Mouse (Mus musculus): ENCODE data around the gene S1pr5. TPM values are rescaled to one million over a fixed set of nuclear protein-coding genes. Genes with fewer than 3 reads are reported as not detected.

The S1pr5 gene
- polyA plus RNA-seq, 1 experiment from 2014 or later = 0.73 TPM

- Histone ChIP-seq H3K4me2 (replicated peaks; ENCODE audit: low read depth, low read length) (peak overlapping the region; percentile 68), H3K27ac (ENCODE audit: low read depth, low read length) (no peak overlapping the region), H3K27me3 (ENCODE audit: control insufficient read depth, insufficient read depth, low read length) (peaks cover 5% of the 10 kb centered on the region), H3K4me1 (replicated peaks; ENCODE audit: control insufficient read depth, insufficient read depth, low read length) (peaks cover 7% of the 10 kb centered on the region), H3K36me3 (ENCODE audit: control insufficient read depth, insufficient read depth, low read length) (0 out of 2 replicates have a peak, but pooled peaks cover 2% of the 10 kb centered on the region), H3K9me3 (ENCODE audit: control insufficient read depth, low read length) (no peaks in the 10 kb centered on the region), H3K9ac (ENCODE audit: low read depth, low read length) (peak overlapping the region; percentile 98), H3K4me3 (ENCODE audit: low read depth, low read length) (peak overlapping the region; percentile 91)
- 20% methylated on average over 19 of the region's 19 CpGs for WGBS
- DNase-seq (ENCODE audit: low spot score) (peak; percentile 48), ATAC-seq (ENCODE audit: low FRiP score) (0 out of 2 replicates have a peak, but pooled peaks have one; percentile 37)
Measured at GRCm38 (mm10) chr9:21237368-21238003, 10.8 kb downstream of the S1pr5 start.

GRCm38 (mm10) chr9:21236991-21237367 is 11.3 kb downstream of the S1pr5 start:
- peak overlapping the region; percentile 91; the same call in 1 of the 2 replicates for H3K4me3 ChIP-seq (ENCODE audit: low read depth, low read length)
- H3K4me2 ChIP-seq (replicated peaks; ENCODE audit: low read depth, low read length) = peak overlapping the region; percentile 68
- no peak overlapping the region for H3K27ac ChIP-seq (ENCODE audit: low read depth, low read length)
- no peak for DNase-seq (ENCODE audit: low spot score)
- H3K4me1 ChIP-seq (replicated peaks; ENCODE audit: control insufficient read depth, insufficient read depth, low read length) = peaks cover 7% of the 10 kb centered on the region
- ATAC-seq (ENCODE audit: low FRiP score) = no peak
- 83% methylated on average over 25 of the region's 25 CpGs for WGBS
- H3K27me3 ChIP-seq (ENCODE audit: control insufficient read depth, insufficient read depth, low read length) = peaks cover 2% of the 10 kb centered on the region
- H3K36me3 ChIP-seq (ENCODE audit: control insufficient read depth, insufficient read depth, low read length) = 0 out of 2 replicates have a peak, but pooled peaks cover 2% of the 10 kb centered on the region
- no peaks in the 10 kb centered on the region for H3K9me3 ChIP-seq (ENCODE audit: control insufficient read depth, low read length)
- H3K9ac ChIP-seq (ENCODE audit: low read depth, low read length) = peak overlapping the region; percentile 98

- DNase-seq (ENCODE audit: low spot score) (no peak), ATAC-seq (ENCODE audit: low FRiP score) (no peak)
- H3K9ac ChIP-seq (ENCODE audit: low read depth, low read length) = no peak overlapping the region
- peaks cover 7% of the 10 kb centered on the region for H3K4me1 ChIP-seq (replicated peaks; ENCODE audit: control insufficient read depth, insufficient read depth, low read length)
- no peaks in the 10 kb centered on the region for H3K9me3 ChIP-seq (ENCODE audit: control insufficient read depth, low read length)
- no peaks in the 10 kb centered on the region for H3K27me3 ChIP-seq (ENCODE audit: control insufficient read depth, insufficient read depth, low read length)
- 89% methylated on average over 4 of the region's 4 CpGs for WGBS
- H3K27ac ChIP-seq (ENCODE audit: low read depth, low read length) = no peak overlapping the region
- H3K4me2 ChIP-seq (replicated peaks; ENCODE audit: low read depth, low read length) = no peak overlapping the region
- H3K36me3 ChIP-seq (ENCODE audit: control insufficient read depth, insufficient read depth, low read length) = 0 out of 2 replicates have a peak, but pooled peaks cover 2% of the 10 kb centered on the region
- H3K4me3 ChIP-seq (ENCODE audit: low read depth, low read length) = no peak overlapping the region
Measured at GRCm38 (mm10) chr9:21235341-21235740, 12.9 kb downstream of the S1pr5 start.

GRCm38 (mm10) chr9:21233805-21234204 is 14.4 kb downstream of the S1pr5 start:
- no peaks in the 10 kb centered on the region for H3K27me3 ChIP-seq (ENCODE audit: control insufficient read depth, insufficient read depth, low read length)
- ATAC-seq (ENCODE audit: low FRiP score) (no peak), DNase-seq (ENCODE audit: low spot score) (no peak)
- no peaks in the 10 kb centered on the region for H3K9me3 ChIP-seq (ENCODE audit: control insufficient read depth, low read length)
- WGBS = 75% methylated on average over 28 of the region's 28 CpGs
- peaks cover 7% of the 10 kb centered on the region for H3K4me1 ChIP-seq (replicated peaks; ENCODE audit: control insufficient read depth, insufficient read depth, low read length)
- H3K4me3 ChIP-seq (ENCODE audit: low read depth, low read length) = no peak overlapping the region
- H3K4me2 ChIP-seq (replicated peaks; ENCODE audit: low read depth, low read length) = no peak overlapping the region
- 0 out of 2 replicates have a peak, but pooled peaks cover 2% of the 10 kb centered on the region for H3K36me3 ChIP-seq (ENCODE audit: control insufficient read depth, insufficient read depth, low read length)
- no peak overlapping the region for H3K9ac ChIP-seq (ENCODE audit: low read depth, low read length)
- H3K27ac ChIP-seq (ENCODE audit: low read depth, low read length) = no peak overlapping the region

GRCm38 (mm10) chr9:21233366-21233765 is 14.9 kb downstream of the S1pr5 start:
- no peak for ATAC-seq (ENCODE audit: low FRiP score)
- 90% methylated on average over 28 of the region's 29 CpGs for WGBS
- Histone ChIP-seq H3K9ac (ENCODE audit: low read depth, low read length) (no peak overlapping the region), H3K4me1 (replicated peaks; ENCODE audit: control insufficient read depth, insufficient read depth, low read length) (peaks cover 7% of the 10 kb centered on the region), H3K4me2 (replicated peaks; ENCODE audit: low read depth, low read length) (no peak overlapping the region), H3K9me3 (ENCODE audit: control insufficient read depth, low read length) (no peaks in the 10 kb centered on the region), H3K27me3 (ENCODE audit: control insufficient read depth, insufficient read depth, low read length) (no peaks in the 10 kb centered on the region), H3K4me3 (ENCODE audit: low read depth, low read length) (no peak overlapping the region), H3K36me3 (ENCODE audit: control insufficient read depth, insufficient read depth, low read length) (0 out of 2 replicates have a peak, but pooled peaks cover 2% of the 10 kb centered on the region), H3K27ac (ENCODE audit: low read depth, low read length) (no peak overlapping the region)
- no peak for DNase-seq (ENCODE audit: low spot score)

- no peak for DNase-seq (ENCODE audit: low spot score)
- 0 out of 2 replicates have a peak, but pooled peaks cover 2% of the 10 kb centered on the region for H3K36me3 ChIP-seq (ENCODE audit: control insufficient read depth, insufficient read depth, low read length)
- 88% methylated on average over 5 of the region's 5 CpGs for WGBS
Measured at GRCm38 (mm10) chr9:21232867-21233266, 15.4 kb downstream of the S1pr5 start.

GRCm38 (mm10) chr9:21231551-21231950 is 16.7 kb downstream of the S1pr5 start:
- no peak overlapping the region for H3K4me2 ChIP-seq (replicated peaks; ENCODE audit: low read depth, low read length)
- ATAC-seq (ENCODE audit: low FRiP score) = no peak
- WGBS = 48% methylated on average over 23 of the region's 23 CpGs

More at GRCm38 (mm10) chr9:21232867-21233266, 15.4 kb downstream of the S1pr5 start:
- no peak overlapping the region for H3K4me3 ChIP-seq (ENCODE audit: low read depth, low read length)
- peaks cover 6% of the 10 kb centered on the region for H3K4me1 ChIP-seq (replicated peaks; ENCODE audit: control insufficient read depth, insufficient read depth, low read length)
- no peaks in the 10 kb centered on the region for H3K9me3 ChIP-seq (ENCODE audit: control insufficient read depth, low read length)
- no peak overlapping the region for H3K9ac ChIP-seq (ENCODE audit: low read depth, low read length)
- H3K4me2 ChIP-seq (replicated peaks; ENCODE audit: low read depth, low read length) = no peak overlapping the region
- no peak for ATAC-seq (ENCODE audit: low FRiP score)
- H3K27ac ChIP-seq (ENCODE audit: low read depth, low read length) = no peak overlapping the region
- H3K27me3 ChIP-seq (ENCODE audit: control insufficient read depth, insufficient read depth, low read length) = no peaks in the 10 kb centered on the region

GRCm38 (mm10) chr9:21227342-21227741 is 20.9 kb downstream of the S1pr5 start:
- Histone ChIP-seq H3K36me3 (ENCODE audit: control insufficient read depth, insufficient read depth, low read length) (no peaks in the 10 kb centered on the region), H3K27ac (ENCODE audit: low read depth, low read length) (no peak overlapping the region), H3K27me3 (ENCODE audit: control insufficient read depth, insufficient read depth, low read length) (no peaks in the 10 kb centered on the region), H3K4me1 (replicated peaks; ENCODE audit: control insufficient read depth, insufficient read depth, low read length) (no peaks in the 10 kb centered on the region; the same call in 1 of the 2 replicates), H3K4me3 (ENCODE audit: low read depth, low read length) (0 out of 2 replicates have a peak overlapping the region, but pooled peaks have one; percentile 10), H3K9me3 (ENCODE audit: control insufficient read depth, low read length) (no peaks in the 10 kb centered on the region), H3K4me2 (replicated peaks; ENCODE audit: low read depth, low read length) (peak overlapping the region; percentile 28), H3K9ac (ENCODE audit: low read depth, low read length) (peak overlapping the region; percentile 31; the same call in 1 of the 2 replicates)
- peak; percentile 52 for DNase-seq (ENCODE audit: low spot score)
- peak; percentile 23; the same call in 1 of the 2 replicates for ATAC-seq (ENCODE audit: low FRiP score)
- 20% methylated on average over 16 of the region's 16 CpGs for WGBS

More at GRCm38 (mm10) chr9:21231551-21231950, 16.7 kb downstream of the S1pr5 start:
- Histone ChIP-seq H3K27ac (ENCODE audit: low read depth, low read length) (no peak overlapping the region), H3K36me3 (ENCODE audit: control insufficient read depth, insufficient read depth, low read length) (0 out of 2 replicates have a peak, but pooled peaks cover 2% of the 10 kb centered on the region), H3K9me3 (ENCODE audit: control insufficient read depth, low read length) (no peaks in the 10 kb centered on the region), H3K9ac (ENCODE audit: low read depth, low read length) (no peak overlapping the region), H3K4me1 (replicated peaks; ENCODE audit: control insufficient read depth, insufficient read depth, low read length) (no peaks in the 10 kb centered on the region; the same call in 1 of the 2 replicates), H3K4me3 (ENCODE audit: low read depth, low read length) (no peak overlapping the region), H3K27me3 (ENCODE audit: control insufficient read depth, insufficient read depth, low read length) (no peaks in the 10 kb centered on the region)
- no peak for DNase-seq (ENCODE audit: low spot score)

- H3K27ac ChIP-seq (ENCODE audit: low read depth, low read length) = no peak overlapping the region
- H3K4me3 ChIP-seq (ENCODE audit: low read depth, low read length) = peak overlapping the region; percentile 12; the same call in 1 of the 2 replicates
- H3K27me3 ChIP-seq (ENCODE audit: control insufficient read depth, insufficient read depth, low read length) = no peaks in the 10 kb centered on the region
- peak overlapping the region; percentile 36 for H3K4me2 ChIP-seq (replicated peaks; ENCODE audit: low read depth, low read length)
- 20% methylated on average over 7 of the region's 7 CpGs for WGBS
- no peak overlapping the region; the same call in 1 of the 2 replicates for H3K9ac ChIP-seq (ENCODE audit: low read depth, low read length)
- DNase-seq (ENCODE audit: low spot score) = no peak
- H3K9me3 ChIP-seq (ENCODE audit: control insufficient read depth, low read length) = no peaks in the 10 kb centered on the region
- H3K4me1 ChIP-seq (replicated peaks; ENCODE audit: control insufficient read depth, insufficient read depth, low read length) = no peaks in the 10 kb centered on the region; the same call in 1 of the 2 replicates
- no peaks in the 10 kb centered on the region for H3K36me3 ChIP-seq (ENCODE audit: control insufficient read depth, insufficient read depth, low read length)
- ATAC-seq (ENCODE audit: low FRiP score) = no peak
Measured at GRCm38 (mm10) chr9:21225415-21225758, 22.9 kb downstream of the S1pr5 start.
